Mouse (Mus musculus) urinary bladder, postnatal 4 days (tissue): ENCODE measurements around the gene Ubb.

Experiments
- DNase-seq, 2 experiments: peaks; one replicate each; pipeline ENCODE4 v3.0.0; 2021 to 2022; ENCODE audit warnings: low spot score in 2 of 2

Gene Ubb

GRCm38 (mm10) chr11:62583031-62583430 is 32.1 kb downstream of the Ubb start:
- no peak for DNase-seq

- DNase-seq: no peak
Observed at GRCm38 (mm10) chr11:62584671-62585206, 33.8 kb downstream of the Ubb start.

- DNase-seq: no peak
Observed at GRCm38 (mm10) chr11:62587034-62587433, 36.1 kb downstream of the Ubb start.

- no peak for DNase-seq
Observed at GRCm38 (mm10) chr11:62589391-62589790, 38.4 kb downstream of the Ubb start.

GRCm38 (mm10) chr11:62591026-62591425 is 40.1 kb downstream of the Ubb start:
- no peak for DNase-seq

- no peak for DNase-seq
Observed at GRCm38 (mm10) chr11:62591904-62592575, 41.1 kb downstream of the Ubb start.

GRCm38 (mm10) chr11:62598571-62598970 is 47.6 kb downstream of the Ubb start:
- DNase-seq: no peak

- DNase-seq: no peak
Observed at GRCm38 (mm10) chr11:62601732-62602618, 51.0 kb downstream of the Ubb start.
